Mouse (Mus musculus) neutrophil, adult 5-6 weeks (primary cell): ENCODE measurements around the gene Arhgef6. TPM values are rescaled to one million over a fixed set of nuclear protein-coding genes. Genes with fewer than 3 reads are reported as not detected.

Source experiments
- ATAC-seq: fragments of 151-379, 151-347 bp; 2 replicates; pipeline ENCODE4 v1.8.0; 2017; ENCODE audit warnings: mild to moderate bottlenecking, moderate TSS enrichment; ENCODE audit not compliant: insufficient number of reproducible peaks, poor library complexity, low FRiP score, severe bottlenecking; ENCODE audit errors: extremely low read depth
- total RNA-seq: library from RNA; stranded (forward); fragments of 200-1000 nt; gene quantifications from 2 replicates; pipeline ENCODE4 v1.2.3, GENCODE M21; 2017

Gene Arhgef6
- total RNA-seq, 1 experiment from 2014 or later: 151 TPM

DNA sequence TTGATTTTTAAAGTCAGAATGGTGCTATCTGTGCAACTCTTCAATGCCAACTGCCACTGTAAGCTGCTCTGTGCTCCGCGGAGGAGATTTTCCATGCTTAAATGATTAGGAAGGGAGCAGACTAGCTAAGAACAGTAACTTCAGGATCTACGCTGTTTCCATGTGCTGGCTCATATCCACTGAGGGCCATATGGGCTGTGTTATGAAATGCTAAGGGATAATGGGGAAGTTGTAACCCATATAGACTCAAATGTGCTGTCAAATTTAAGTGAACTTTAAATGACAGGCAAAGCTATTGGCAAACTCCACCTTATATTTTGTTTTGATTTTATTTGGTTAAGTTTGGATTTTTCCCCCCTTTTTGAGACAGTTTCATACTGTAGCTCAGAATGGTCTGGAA lies 125.7 kb downstream of the Arhgef6 start:
- ATAC-seq: no peak

DNA sequence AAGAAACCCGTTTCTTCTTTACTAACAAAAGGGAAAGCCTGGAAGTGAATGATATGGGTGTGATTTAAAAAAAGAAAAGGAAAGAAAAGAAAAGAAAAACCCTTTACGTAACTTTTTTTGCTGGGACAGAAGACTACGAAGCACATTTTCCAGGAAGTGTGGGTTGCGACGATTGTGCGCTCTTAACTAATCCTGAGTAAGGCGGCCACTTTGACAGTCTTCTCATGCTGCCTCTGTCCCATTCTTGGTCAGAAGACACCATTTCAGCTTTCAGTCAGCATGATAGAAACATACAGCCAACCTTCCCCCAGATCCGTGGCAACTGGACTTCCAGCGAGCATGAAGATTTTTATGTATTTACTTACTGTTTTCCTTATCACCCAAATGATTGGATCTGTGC lies 126.7 kb downstream of the Arhgef6 start, which contains the start of gene Cd40lg:
Gene Cd40lg, plus strand, starts transcription at position 268 of the 400 bp plus-strand sequence.
- no peak for ATAC-seq

DNA sequence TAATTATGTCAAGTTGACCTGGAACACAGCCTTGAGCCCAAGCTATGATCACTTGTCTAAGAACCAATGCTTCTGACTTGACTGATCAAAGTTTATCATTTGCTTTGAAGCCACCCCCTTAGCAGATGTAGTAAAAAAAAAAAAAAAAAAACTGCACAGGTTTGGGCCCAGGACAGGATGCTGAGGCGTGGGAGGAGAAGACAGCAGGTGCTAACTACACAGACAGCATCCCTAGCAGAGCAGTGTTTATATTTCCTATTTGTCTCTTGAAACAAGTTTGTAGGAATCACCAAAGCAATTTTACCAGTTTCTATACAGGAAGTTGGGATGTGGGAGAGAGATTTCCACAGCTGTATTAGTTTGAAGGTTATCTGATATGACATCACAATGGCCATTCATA lies 127.9 kb downstream of the Arhgef6 start:
- no peak for ATAC-seq

DNA sequence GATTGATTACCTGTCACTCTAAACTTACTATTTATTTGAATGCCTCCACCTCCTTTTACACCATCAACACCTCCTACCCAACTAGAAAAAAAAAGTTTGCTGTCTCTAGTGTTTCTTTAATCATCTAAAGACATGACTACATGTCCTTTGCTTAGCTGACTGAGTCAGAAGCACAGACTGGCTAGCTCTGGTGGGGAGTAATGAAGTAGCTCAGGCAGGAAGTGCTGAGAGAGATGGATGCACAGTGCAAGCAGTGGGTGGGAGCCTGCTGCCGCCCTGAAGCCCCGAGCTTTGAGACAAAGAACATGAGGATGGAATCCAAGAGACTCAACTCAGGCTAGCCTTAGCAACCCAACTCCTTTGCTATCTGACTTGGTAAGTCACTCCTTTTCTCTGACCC lies 138.1 kb downstream of the Arhgef6 start:
- ATAC-seq: no peak

DNA sequence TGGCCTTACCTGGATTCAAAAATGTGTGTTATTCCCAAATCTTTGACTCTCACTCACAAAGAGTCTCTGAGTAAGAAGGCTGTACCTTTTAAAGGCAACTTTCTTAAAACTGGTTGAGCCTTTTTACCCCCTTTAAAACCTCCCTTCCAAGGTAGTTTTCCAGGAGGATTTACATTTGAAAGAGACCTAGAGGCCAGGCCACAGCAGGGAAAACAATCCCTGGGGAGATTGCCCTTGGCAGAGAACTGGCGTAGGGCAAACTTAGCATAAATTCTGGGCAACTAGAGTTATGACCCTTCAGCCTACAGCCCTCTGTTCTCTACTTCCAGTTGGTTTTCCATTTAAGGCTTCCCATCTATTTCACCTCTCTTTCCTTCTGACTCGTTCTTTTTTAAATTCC lies 140.5 kb downstream of the Arhgef6 start:
- ATAC-seq: no peak

DNA sequence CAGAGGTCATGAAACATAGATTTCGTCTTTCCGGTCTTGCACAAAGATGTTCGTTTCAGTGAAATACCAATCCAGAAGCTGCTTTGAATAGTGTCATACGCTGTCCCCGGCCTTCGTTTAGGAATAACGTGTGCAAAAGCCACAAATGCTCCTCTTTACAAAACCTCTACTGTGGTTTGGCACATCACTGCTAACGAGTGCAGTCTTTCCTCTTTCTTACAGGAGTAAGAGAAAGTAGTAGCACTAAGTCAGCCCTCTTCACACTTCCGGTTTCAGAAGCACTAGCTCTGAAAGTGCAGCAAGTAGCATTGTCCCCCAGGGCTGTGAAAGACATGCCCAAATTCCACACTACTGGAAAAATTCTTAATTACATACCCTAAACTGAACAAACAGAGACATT lies 142.2 kb downstream of the Arhgef6 start:
- peak; percentile 63; the same call in 1 of the 2 replicates for ATAC-seq

DNA sequence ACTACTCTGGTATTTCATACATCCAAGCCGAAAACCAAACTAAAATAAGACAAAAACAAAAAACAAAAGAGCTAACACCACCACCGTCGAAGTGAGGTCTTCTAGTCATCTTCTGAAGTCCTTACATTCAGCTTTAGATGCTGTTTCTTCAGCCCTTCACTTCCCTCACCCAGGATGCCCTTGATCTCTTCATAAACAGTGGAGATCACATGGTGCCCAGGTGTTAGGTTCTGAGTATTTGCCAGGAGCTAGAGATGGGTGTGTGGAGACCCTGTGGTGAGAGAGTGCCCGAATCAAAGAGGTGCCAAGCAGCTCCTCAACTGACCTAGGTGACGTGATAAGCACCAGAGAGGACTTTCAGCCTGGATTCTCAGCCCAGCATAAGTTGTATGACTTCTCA lies 149.2 kb downstream of the Arhgef6 start:
- no peak for ATAC-seq

DNA sequence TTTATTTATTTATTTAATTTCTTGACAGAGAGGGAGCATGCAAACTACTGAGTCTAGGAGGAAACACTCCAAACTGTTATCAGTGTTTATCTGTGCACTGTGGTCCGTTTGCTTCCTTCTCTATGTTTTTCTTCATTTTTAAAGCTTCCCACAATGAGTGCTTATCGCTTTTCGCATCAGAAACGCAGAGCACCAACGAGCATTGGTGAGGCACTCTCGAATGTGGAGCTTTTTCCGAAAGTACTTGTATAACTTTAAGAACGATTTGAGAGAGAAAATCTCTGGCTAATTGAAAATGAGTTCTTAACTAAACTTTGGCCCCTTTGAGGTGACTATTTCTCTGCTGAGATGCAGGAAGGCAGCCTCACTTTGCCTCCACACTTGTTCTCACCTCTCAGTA lies 151.2 kb downstream of the Arhgef6 start:
- no peak for ATAC-seq

DNA sequence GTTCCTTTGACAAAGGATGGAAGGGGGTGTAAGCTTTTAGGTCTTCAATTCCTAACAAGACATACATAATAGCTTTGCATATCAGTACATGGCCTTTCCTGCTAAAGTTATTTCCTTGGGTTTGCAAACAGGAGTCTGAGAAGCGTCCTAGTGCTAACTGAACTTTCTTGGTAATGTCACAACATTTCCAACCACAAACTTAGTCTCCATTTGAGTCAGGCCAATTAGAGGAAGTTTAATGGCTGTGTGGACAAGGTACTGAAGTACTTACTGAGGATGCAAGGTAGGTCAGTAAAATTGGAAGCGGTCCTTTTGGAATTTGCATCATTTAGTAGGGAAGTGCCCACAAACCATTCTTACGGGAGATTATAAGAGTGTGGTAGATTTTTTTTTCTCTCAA lies 155.2 kb downstream of the Arhgef6 start:
- ATAC-seq: no peak

DNA sequence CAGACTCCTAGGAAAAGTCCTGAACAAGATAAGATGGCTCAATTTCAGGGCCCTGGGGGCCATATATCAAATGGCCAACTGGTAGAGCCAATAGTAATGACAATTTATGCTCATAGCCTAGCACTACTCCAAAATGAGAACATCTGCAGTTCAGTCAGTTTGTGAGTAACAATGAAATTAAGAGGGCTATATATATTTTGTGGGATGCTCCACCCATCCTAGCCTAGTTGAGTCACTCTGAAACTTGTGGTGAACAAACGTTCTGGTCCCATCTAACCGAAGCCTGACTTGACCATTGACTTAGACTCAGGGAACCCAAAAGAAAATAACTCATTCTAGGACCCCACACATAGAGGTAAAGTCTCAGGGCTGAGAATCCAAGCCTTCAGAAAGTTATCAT lies 156.1 kb downstream of the Arhgef6 start:
- ATAC-seq: no peak

Other genes starting within 250 kb of the Arhgef6 start
- gene Cd40lg, start 126.6 kb downstream of the Arhgef6 start, total RNA-seq: 1.2 and 3.5 TPM in 2 replicates
- 58.6 and 60.6 TPM in 2 replicates for gene Rbmx, start 54.3 kb upstream of the Arhgef6 start, total RNA-seq
- gene Gm364, start 70.4 kb upstream of the Arhgef6 start, total RNA-seq: not detected in 2 replicates
- gene Gpr101, start 165.0 kb upstream of the Arhgef6 start, total RNA-seq: not detected in 2 replicates